Mouse (Mus musculus) thymus, adult 2 months (tissue): Measurements from ENCODE around the gene Hmga1.

Experiments used
- CTCF ChIP-seq: fragments of 200-500 bp; IDR thresholded peaks from 2 replicates; pipeline ENCODE4 v1.5.1; 2012; ENCODE audit warnings: mild to moderate bottlenecking, control low read depth, low read length, moderate library complexity, borderline replicate concordance; ENCODE audit not compliant: control insufficient read depth, poor library complexity, insufficient read depth; ENCODE audit errors: extremely low read depth
- POLR2A ChIP-seq: fragments of 200-500 bp; IDR thresholded peaks from 2 replicates; pipeline ENCODE4 v1.6.1; 2012; ENCODE audit warnings: mild to moderate bottlenecking, low read length, control low read depth, moderate library complexity; ENCODE audit not compliant: control insufficient read depth, poor library complexity, insufficient read depth; ENCODE audit errors: extremely low read depth

DNA sequence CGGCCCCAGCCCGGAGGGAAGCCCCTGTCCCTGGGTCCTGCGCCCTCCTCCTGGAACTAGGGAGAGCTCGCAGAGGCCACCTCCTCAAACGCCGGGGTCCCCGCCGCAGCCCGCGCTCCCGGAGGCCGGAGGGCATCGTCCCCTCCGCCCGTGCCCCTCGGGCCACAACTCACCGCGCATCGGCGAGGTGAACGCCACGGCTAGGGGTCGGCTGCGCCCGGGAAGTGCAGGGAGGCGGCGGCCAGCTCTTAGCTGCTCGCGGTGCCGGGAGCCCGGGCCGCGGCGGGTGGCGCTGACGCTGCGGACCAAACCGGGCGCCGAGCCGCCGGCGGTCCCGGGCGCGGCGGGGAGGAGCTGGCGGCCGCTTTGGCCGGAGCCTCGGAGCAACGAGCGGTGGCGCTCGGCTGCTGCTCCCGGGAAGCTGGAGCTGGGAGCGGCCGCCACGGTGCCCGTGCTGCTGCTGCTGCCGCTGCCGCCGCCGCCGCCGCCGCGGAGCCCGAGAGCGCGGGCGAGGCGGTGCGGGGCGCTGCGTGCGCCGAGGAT, 43.6 kb upstream of the Hmga1 start:
- TF ChIP-seq POLR2A, result no peak
- no peak for TF ChIP-seq CTCF
